14 mouse cellular contexts compared by ENCODE assay signal in the genomic region with DNA sequence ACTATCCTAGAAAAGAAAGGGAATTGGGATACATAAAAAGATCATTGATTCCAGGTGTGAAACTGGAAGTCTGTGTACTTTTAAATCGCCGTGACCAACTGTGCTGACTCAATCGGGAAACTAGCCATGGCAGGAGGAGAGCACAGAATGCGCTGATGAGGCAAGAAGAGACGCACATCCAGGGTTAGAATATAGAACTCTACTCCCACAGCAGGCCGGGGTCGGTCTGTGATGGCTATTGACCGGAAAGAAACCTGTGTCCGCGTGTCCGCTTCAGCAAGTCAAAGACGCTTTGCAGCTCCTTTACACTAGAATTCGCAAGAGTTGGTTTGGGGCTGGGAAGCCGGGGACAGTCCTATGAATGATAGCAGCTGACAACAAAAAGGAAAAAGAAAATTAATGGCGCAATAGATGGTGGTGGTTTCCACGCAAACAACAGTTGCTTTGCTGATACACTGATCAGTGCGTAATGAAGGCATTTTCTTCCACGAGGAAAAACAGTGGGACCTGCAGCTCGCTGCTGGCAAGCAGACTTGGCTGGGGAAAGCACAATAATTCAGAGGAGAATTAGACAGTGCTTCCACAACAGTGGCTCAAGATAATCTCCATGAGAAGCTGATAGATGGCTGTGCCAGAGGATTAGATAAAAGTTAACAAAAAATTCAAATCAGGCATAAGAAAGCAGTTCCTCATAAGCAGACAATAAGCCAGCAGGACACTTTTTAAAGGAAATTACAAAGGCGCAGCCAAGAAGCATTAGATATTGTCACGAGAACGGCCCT.
A peak's percentile ranks its signal among the peaks of the same experiment; 100 is the strongest.
DNase-seq lines count a peak whose midpoint lies in the region; ATAC-seq and TF ChIP-seq lines count a peak whose summit lies in the region.
"Had no signal": no experiment of that assay in that cellular context is flagged by ENCODE, and none has a peak within 500 bp of the region (broad histone marks: within the 10 kb centered on the region; RNA-seq: fewer than 3 reads in every experiment).

No protein-coding gene starts in this region.

- no peak overlapping the region for H3K4me3 ChIP-seq in neural tube, embryonic 11.5 days (ENCODE audit: low read depth, low read length)
- H3K4me3 ChIP-seq in forebrain, postnatal 0 days (ENCODE audit: low read depth, low read length): 0 out of 2 replicates have a peak overlapping the region, but pooled peaks have one; percentile 1
- peak overlapping the region; percentile 10; the same call in 1 of the 2 replicates for H3K4me3 ChIP-seq in midbrain, embryonic 15.5 days
- no peak overlapping the region for H3K4me3 ChIP-seq in intestine, postnatal 0 days (ENCODE audit: low read depth, low read length)
- H3K4me3 ChIP-seq: heart, embryonic 15.5 days; limb, embryonic 10.5 days had no signal

- DNase-seq in neural tube, embryonic 11.5 days (ENCODE audit: low spot score): peak; percentile 13
- no peak for DNase-seq in neural tube, embryonic 10.5 days (ENCODE audit: extremely low spot score, low spot score)
- DNase-seq in forebrain, postnatal 0 days: peak; percentile 9
- no peak for DNase-seq in kidney, adult 18-20 months
- no peak for DNase-seq in frontal cortex, postnatal 10 days (ENCODE audit: low spot score in 2 of 2)
- DNase-seq: cerebellum, adult 8-10 months; lung, postnatal 10 days had no signal

- H3K9me3 ChIP-seq in neural tube, embryonic 11.5 days (ENCODE audit: control insufficient read depth, low read length): no peaks in the 10 kb centered on the region
- no peaks in the 10 kb centered on the region for H3K9me3 ChIP-seq in forebrain, postnatal 0 days (ENCODE audit: low read length)
- no peaks in the 10 kb centered on the region for H3K9me3 ChIP-seq in midbrain, embryonic 15.5 days
- no peaks in the 10 kb centered on the region for H3K9me3 ChIP-seq in intestine, postnatal 0 days (ENCODE audit: control insufficient read depth)
- H3K9me3 ChIP-seq: heart, embryonic 15.5 days; limb, embryonic 10.5 days had no signal

- 57% methylated on average over 22 of the region's 22 CpGs for WGBS in neural tube, embryonic 11.5 days
- 40% methylated on average over 22 of the region's 22 CpGs for WGBS in forebrain, postnatal 0 days
- 46% methylated on average over 22 of the region's 22 CpGs for WGBS in midbrain, embryonic 15.5 days
- 86% methylated on average over 22 of the region's 22 CpGs for WGBS in intestine, postnatal 0 days

- H3K4me2 ChIP-seq in neural tube, embryonic 11.5 days (ENCODE audit: low read depth): no peak overlapping the region
- peak overlapping the region; percentile 20; the same call in 1 of the 2 replicates for H3K4me2 ChIP-seq in forebrain, postnatal 0 days (ENCODE audit: low read depth)
- peak overlapping the region; percentile 45 for H3K4me2 ChIP-seq in midbrain, embryonic 15.5 days
- no peak overlapping the region for H3K4me2 ChIP-seq in intestine, postnatal 0 days (replicated peaks; ENCODE audit: low read depth)
- H3K4me2 ChIP-seq: heart, embryonic 15.5 days had no signal

- no peak; the same call in 1 of the 2 replicates for ATAC-seq in neural tube, embryonic 11.5 days (ENCODE audit: insufficient read depth, low FRiP score, low TSS enrichment)
- ATAC-seq in forebrain, postnatal 0 days: no peak; the same call in 1 of the 2 replicates
- ATAC-seq in midbrain, embryonic 15.5 days (replicated peaks): peak; percentile 77
- no peak for ATAC-seq in intestine, postnatal 0 days
- ATAC-seq: inflammation-experienced regulatory T-cells, adult 6 months had no signal

- no peaks in the 10 kb centered on the region for H3K27me3 ChIP-seq in neural tube, embryonic 11.5 days (ENCODE audit: control insufficient read depth, insufficient read depth, low read length)
- H3K27me3 ChIP-seq in forebrain, postnatal 0 days (ENCODE audit: insufficient read depth, low read length): no peaks in the 10 kb centered on the region
- H3K27me3 ChIP-seq in midbrain, embryonic 15.5 days (replicated peaks): no peaks in the 10 kb centered on the region
- H3K27me3 ChIP-seq in intestine, postnatal 0 days (replicated peaks; ENCODE audit: control insufficient read depth, insufficient read depth, low read length): no peaks in the 10 kb centered on the region
- H3K27me3 ChIP-seq: heart, embryonic 15.5 days had no signal

- no peak overlapping the region for H3K9ac ChIP-seq in neural tube, embryonic 11.5 days (ENCODE audit: low read length)
- no peak overlapping the region for H3K9ac ChIP-seq in forebrain, postnatal 0 days
- H3K9ac ChIP-seq in midbrain, embryonic 15.5 days: no peak overlapping the region
- H3K9ac ChIP-seq in intestine, postnatal 0 days (ENCODE audit: low read depth, low read length): no peak overlapping the region
- H3K9ac ChIP-seq: heart, embryonic 15.5 days; liver, embryonic 14.5 days had no signal

- no peaks in the 10 kb centered on the region for H3K36me3 ChIP-seq in neural tube, embryonic 11.5 days (ENCODE audit: control insufficient read depth, insufficient read depth, low read length)
- no peaks in the 10 kb centered on the region for H3K36me3 ChIP-seq in forebrain, postnatal 0 days (ENCODE audit: insufficient read depth)
- no peaks in the 10 kb centered on the region for H3K36me3 ChIP-seq in midbrain, embryonic 15.5 days (replicated peaks)
- H3K36me3 ChIP-seq in intestine, postnatal 0 days (ENCODE audit: control insufficient read depth, insufficient read depth): no peaks in the 10 kb centered on the region
- H3K36me3 ChIP-seq: heart, embryonic 15.5 days; limb, embryonic 10.5 days had no signal

- TF ChIP-seq CTCF in forebrain, postnatal 0 days (IDR thresholded peaks at IDR 0.05; ENCODE audit: low read depth): no peak
- no peak for TF ChIP-seq CTCF in intestine, postnatal 0 days (IDR thresholded peaks at IDR 0.05; ENCODE audit: low read depth)

- no peak overlapping the region for H3K27ac ChIP-seq in neural tube, embryonic 11.5 days (ENCODE audit: low read depth, low read length)
- no peak overlapping the region for H3K27ac ChIP-seq in forebrain, postnatal 0 days (ENCODE audit: low read depth, low read length)
- 0 out of 2 replicates have a peak overlapping the region, but pooled peaks have one; percentile 17 for H3K27ac ChIP-seq in midbrain, embryonic 15.5 days
- no peak overlapping the region for H3K27ac ChIP-seq in intestine, postnatal 0 days (ENCODE audit: low read depth, low read length)
- H3K27ac ChIP-seq: heart, embryonic 15.5 days; kidney, postnatal 0 days; limb, embryonic 10.5 days; liver, embryonic 14.5 days had no signal

- no peaks in the 10 kb centered on the region for H3K4me1 ChIP-seq in neural tube, embryonic 11.5 days (ENCODE audit: control insufficient read depth, insufficient read depth, low read length)
- no peaks in the 10 kb centered on the region for H3K4me1 ChIP-seq in forebrain, postnatal 0 days (ENCODE audit: insufficient read depth)
- peaks cover 16% of the 10 kb centered on the region for H3K4me1 ChIP-seq in midbrain, embryonic 15.5 days
- no peaks in the 10 kb centered on the region for H3K4me1 ChIP-seq in intestine, postnatal 0 days (replicated peaks; ENCODE audit: control insufficient read depth, insufficient read depth, low read length)
- H3K4me1 ChIP-seq: heart, embryonic 15.5 days; limb, embryonic 10.5 days had no signal

Comparison
In these comparisons a context has a peak if more than half of its experiments do, and no peak if none do; other contexts are left out.
1. DNase-seq: peak in neural tube, embryonic 11.5 days (single experiment) and forebrain, postnatal 0 days (single experiment); none in neural tube, embryonic 10.5 days (single experiment), kidney, adult 18-20 months (single experiment) and frontal cortex, postnatal 10 days (0 of 2).
2. H3K4me2 ChIP-seq: peak in forebrain, postnatal 0 days (single experiment) and midbrain, embryonic 15.5 days (single experiment); none in neural tube, embryonic 11.5 days (single experiment) and intestine, postnatal 0 days (single experiment).
3. H3K4me3 ChIP-seq: peak in forebrain, postnatal 0 days (single experiment) and midbrain, embryonic 15.5 days (single experiment); none in neural tube, embryonic 11.5 days (single experiment) and intestine, postnatal 0 days (single experiment).